In the genomic region with DNA sequence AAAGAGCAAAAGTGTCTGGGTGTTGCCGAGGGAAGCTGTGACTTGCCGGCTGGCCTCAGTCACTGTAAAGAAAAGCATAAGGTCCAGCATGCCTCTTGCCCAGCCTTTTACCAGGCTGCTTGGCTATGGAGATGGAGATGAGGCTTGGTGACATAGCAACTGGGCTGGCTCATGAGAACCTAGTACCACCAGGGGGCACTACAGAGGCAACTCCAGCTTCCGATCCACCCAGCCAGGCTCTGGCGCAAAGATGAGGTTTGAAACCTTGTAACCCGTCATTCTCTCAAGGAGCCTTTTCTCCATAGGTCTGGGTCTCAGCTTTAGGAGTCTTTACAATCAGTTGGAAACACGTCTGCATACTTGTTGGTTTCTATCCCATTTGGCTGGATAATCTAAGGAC, we compare ENCODE assay signal across 9 mouse cellular contexts.
DNase-seq lines count a peak whose midpoint lies in the region; ATAC-seq and TF ChIP-seq lines count a peak whose summit lies in the region.
"Had no signal": no experiment of that assay in that cellular context is flagged by ENCODE, and none has a peak within 500 bp of the region (broad histone marks: within the 10 kb centered on the region; RNA-seq: fewer than 3 reads in every experiment).

No protein-coding gene starts in this region.

- no peak overlapping the region for H3K9ac ChIP-seq in ES-E14 (ENCODE audit: insufficient read depth, low read depth, low read length, poor library complexity, severe bottlenecking)
- H3K9ac ChIP-seq in embryonic facial prominence, embryonic 11.5 days (replicated peaks; ENCODE audit: low read length), result no peak overlapping the region
- H3K9ac ChIP-seq in lung, embryonic 16.5 days (ENCODE audit: low read length), result no peak overlapping the region
- H3K9ac ChIP-seq: liver, embryonic 15.5 days had no signal

- H3K9me3 ChIP-seq in ES-E14 (ENCODE audit: control insufficient read depth, insufficient read depth, low read depth, low read length), result no peaks in the 10 kb centered on the region
- no peaks in the 10 kb centered on the region for H3K9me3 ChIP-seq in embryonic facial prominence, embryonic 11.5 days (replicated peaks; ENCODE audit: control insufficient read depth, low read length)
- no peaks in the 10 kb centered on the region for H3K9me3 ChIP-seq in heart, embryonic 10.5 days
- H3K9me3 ChIP-seq in lung, embryonic 16.5 days (ENCODE audit: control insufficient read depth, low read length), result no peaks in the 10 kb centered on the region; the same call in 1 of the 2 replicates
- H3K9me3 ChIP-seq: liver, embryonic 15.5 days had no signal

- H3K36me3 ChIP-seq in ES-E14 (ENCODE audit: control insufficient read depth, insufficient read depth, low read length, poor library complexity, severe bottlenecking), result no peaks in the 10 kb centered on the region
- H3K36me3 ChIP-seq in embryonic facial prominence, embryonic 11.5 days (replicated peaks; ENCODE audit: control insufficient read depth, insufficient read depth, low read depth, low read length), result no peaks in the 10 kb centered on the region
- H3K36me3 ChIP-seq in heart, embryonic 10.5 days, result peaks cover 91% of the 10 kb centered on the region
- H3K36me3 ChIP-seq in lung, embryonic 16.5 days (ENCODE audit: control insufficient read depth, insufficient read depth, low read length), result peaks cover 14% of the 10 kb centered on the region
- H3K36me3 ChIP-seq: liver, embryonic 15.5 days had no signal

- H3K27me3 ChIP-seq in embryonic facial prominence, embryonic 11.5 days (ENCODE audit: control insufficient read depth, insufficient read depth, low read length), result no peaks in the 10 kb centered on the region
- H3K27me3 ChIP-seq in heart, embryonic 10.5 days (ENCODE audit: insufficient read depth, poor library complexity, severe bottlenecking), result no peaks in the 10 kb centered on the region
- H3K27me3 ChIP-seq in lung, embryonic 16.5 days (ENCODE audit: control insufficient read depth, insufficient read depth, low read depth, low read length), result no peaks in the 10 kb centered on the region
- H3K27me3 ChIP-seq: liver, embryonic 15.5 days had no signal

- DNase-seq in ES-E14 (ENCODE audit: low read depth, low spot score), result peak; percentile 69
- DNase-seq in adrenal gland, postnatal 4 days (ENCODE audit: low spot score in 2 of 2), result peak; percentile 48 to 53
- peak; percentile 80 for DNase-seq in embryonic facial prominence, embryonic 11.5 days (ENCODE audit: low spot score)
- peak; percentile 82 for DNase-seq in heart, embryonic 10.5 days (ENCODE audit: low spot score)
- peak; percentile 40 for DNase-seq in large intestine, adult 2 months (ENCODE audit: low read depth, low spot score)
- DNase-seq in ovary, postnatal 10 days (ENCODE audit: low spot score), result peak; percentile 36
- DNase-seq in thymus, postnatal 25 days, result peak; percentile 72

- no peak overlapping the region for H3K27ac ChIP-seq in ES-E14 (ENCODE audit: insufficient read depth, low read depth, low read length, poor library complexity, severe bottlenecking)
- no peak overlapping the region for H3K27ac ChIP-seq in embryonic facial prominence, embryonic 11.5 days (replicated peaks; ENCODE audit: low read depth, low read length)
- no peak overlapping the region for H3K27ac ChIP-seq in heart, embryonic 10.5 days
- H3K27ac ChIP-seq in lung, embryonic 16.5 days (ENCODE audit: low read length), result no peak overlapping the region
- H3K27ac ChIP-seq: liver, embryonic 15.5 days had no signal

- no peak overlapping the region for H3K4me2 ChIP-seq in embryonic facial prominence, embryonic 11.5 days (ENCODE audit: low read depth, low read length)
- H3K4me2 ChIP-seq in lung, embryonic 16.5 days (ENCODE audit: low read depth, low read length), result no peak overlapping the region
- H3K4me2 ChIP-seq: liver, embryonic 15.5 days had no signal

- in situ Hi-C loops in ES-E14 (cut with MboI; ENCODE audit: low sequenced_read_pairs in 2 of 2, unreplicated experiment in 2 of 2), result no loop called here

- no peak overlapping the region for H3K4me3 ChIP-seq in ES-E14 (ENCODE audit: insufficient read depth in 1 of 2, low read depth in 1 of 2, low read length in 2 of 2, poor library complexity in 1 of 2, severe bottlenecking in 1 of 2)
- H3K4me3 ChIP-seq in embryonic facial prominence, embryonic 11.5 days (ENCODE audit: low read depth, low read length), result no peak overlapping the region
- no peak overlapping the region for H3K4me3 ChIP-seq in heart, embryonic 10.5 days
- H3K4me3 ChIP-seq in lung, embryonic 16.5 days (ENCODE audit: low read length), result no peak overlapping the region
- H3K4me3 ChIP-seq: liver, embryonic 15.5 days had no signal

- no peaks in the 10 kb centered on the region; a peak in 1 of 4 replicates for H3K4me1 ChIP-seq in ES-E14 (ENCODE audit: control insufficient read depth in 2 of 2, insufficient read depth in 2 of 2, low read length in 2 of 2, poor library complexity in 1 of 2)
- no peaks in the 10 kb centered on the region for H3K4me1 ChIP-seq in embryonic facial prominence, embryonic 11.5 days (ENCODE audit: control insufficient read depth, insufficient read depth, low read length)
- H3K4me1 ChIP-seq in heart, embryonic 10.5 days, result peaks cover 21% of the 10 kb centered on the region
- peaks cover 20% of the 10 kb centered on the region for H3K4me1 ChIP-seq in lung, embryonic 16.5 days (replicated peaks; ENCODE audit: control insufficient read depth, insufficient read depth, low read length)
- H3K4me1 ChIP-seq: liver, embryonic 15.5 days had no signal

- ATAC-seq in embryonic facial prominence, embryonic 11.5 days (replicated peaks; ENCODE audit: insufficient number of reproducible peaks, low FRiP score, low TSS enrichment, low read depth), result no peak
- peak; percentile 35; the same call in 1 of the 2 replicates for ATAC-seq in lung, embryonic 16.5 days (ENCODE audit: low read depth)

- 20% methylated on average over 6 of the region's 6 CpGs for WGBS in embryonic facial prominence, embryonic 11.5 days
- 30% methylated on average over 6 of the region's 6 CpGs for WGBS in heart, embryonic 10.5 days
- 20% methylated on average over 6 of the region's 6 CpGs for WGBS in large intestine, adult 2 months
- 27% methylated on average over 6 of the region's 6 CpGs for WGBS in lung, embryonic 16.5 days

TF ChIP-seq in ES-E14, 5 proteins besides CTCF, POLR2A, EP300 and RAD21:
- TF ChIP-seq MAFK (IDR thresholded peaks at IDR 0.05; ENCODE audit: insufficient read depth, low read depth, low read length) (no peak), ZNF384 (IDR thresholded peaks at IDR 0.05; ENCODE audit: low read depth, low read length) (no peak), CHD2 (IDR thresholded peaks at IDR 0.05; ENCODE audit: low read depth, low read length) (no peak), HCFC1 (IDR thresholded peaks at IDR 0.05; ENCODE audit: borderline replicate concordance, insufficient read depth, low read length) (no peak), ZC3H11A (IDR thresholded peaks at IDR 0.05; ENCODE audit: borderline replicate concordance, low read depth, low read length) (no peak)
